Mouse (Mus musculus): ENCODE results near the gene Pgr15l. TPM values are rescaled to one million over a fixed set of nuclear protein-coding genes. Genes with fewer than 3 reads are reported as not detected.

Gene Pgr15l
- polyA plus RNA-seq (2016; fragmentation: Nextera tagmentation; extraction: Ambion mirVana): not detected in 2 replicates

GRCm38 (mm10) chrX:97072369-97072768, at the start of gene Pgr15l:
Gene Pgr15l, plus strand, starts transcription at chrX:97072596.
- Histone ChIP-seq H3K9ac (no peak within 1 kb of the TSS), H3K4me2 (no peak within 1 kb of the TSS), H3K9me3 (replicated peaks) (no peaks in the 10 kb centered on the region), H3K4me1 (no peaks in the 10 kb centered on the region), H3K27ac (no peak within 1 kb of the TSS), H3K4me3 (no peak within 1 kb of the TSS), H3K36me3 (no peaks in the 10 kb centered on the region), H3K27me3 (replicated peaks) (peaks cover 14% of the 10 kb centered on the region)
- no peak for ATAC-seq
- WGBS (ENCODE audit: insufficient replicate concordance): 17% methylated on average over 15 of the region's 20 CpGs

- no peaks in the 10 kb centered on the region for H3K4me1 ChIP-seq
- no peaks in the 10 kb centered on the region for H3K36me3 ChIP-seq
Observed at GRCm38 (mm10) chrX:97027540-97027939, 44.9 kb upstream of the Pgr15l start.

GRCm38 (mm10) chrX:97069816-97070215, 2.6 kb upstream of the Pgr15l start:
- H3K4me2 ChIP-seq: no peak overlapping the region
- H3K27me3 ChIP-seq (replicated peaks): peaks cover 14% of the 10 kb centered on the region
- no peaks in the 10 kb centered on the region for H3K9me3 ChIP-seq (replicated peaks)
- no peak overlapping the region for H3K4me3 ChIP-seq
- no peak for ATAC-seq
- no peaks in the 10 kb centered on the region for H3K36me3 ChIP-seq
- H3K27ac ChIP-seq: no peak overlapping the region
- no peaks in the 10 kb centered on the region for H3K4me1 ChIP-seq
- 9% methylated on average over 10 of the region's 11 CpGs for WGBS (ENCODE audit: insufficient replicate concordance)
- no peak overlapping the region for H3K9ac ChIP-seq

More at GRCm38 (mm10) chrX:97027540-97027939, 44.9 kb upstream of the Pgr15l start:
- Histone ChIP-seq H3K27ac (no peak overlapping the region), H3K4me2 (no peak overlapping the region), H3K9ac (no peak overlapping the region), H3K4me3 (no peak overlapping the region), H3K9me3 (replicated peaks) (no peaks in the 10 kb centered on the region), H3K27me3 (replicated peaks) (no peaks in the 10 kb centered on the region)
- ATAC-seq: no peak

All from liver, embryonic 12.5 days (tissue).